Mouse (Mus musculus): ENCODE measurements around the gene Hist1h4d. TPM values are rescaled to one million over a fixed set of nuclear protein-coding genes. Genes with fewer than 3 reads are reported as not detected.
A peak's percentile ranks its signal among the peaks of the same experiment; 100 is the strongest.
"Not testable (repeated sequence)": the region's sequence is repeated elsewhere in the genome, so short reads cannot be mapped to it uniquely, and the experiment has no call there.

The Hist1h4d gene
- total and polyA plus RNA-seq, 2 experiments from 2014 or later: 39.6 to 2,187 TPM

DNA sequence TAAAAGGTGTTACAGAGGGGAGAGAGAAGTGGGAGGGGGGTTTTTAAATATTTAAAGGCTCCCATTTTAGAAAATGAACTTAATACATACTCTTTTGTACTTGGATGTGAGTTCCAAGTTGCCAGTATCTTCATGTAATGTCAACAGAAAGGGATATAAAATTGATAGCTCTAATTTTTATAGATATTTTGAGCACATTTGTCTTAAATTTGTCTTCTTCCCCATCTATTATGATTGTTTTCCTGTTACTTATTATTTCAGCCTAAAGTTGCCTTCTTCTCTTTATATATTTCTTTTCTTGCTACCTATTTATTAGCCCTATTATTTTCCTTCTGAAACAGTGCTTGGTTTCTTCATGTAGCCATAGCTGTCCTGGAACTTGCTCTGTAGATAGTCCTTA lies 28.4 kb upstream of the Hist1h4d start, which contains the start of gene Hist1h1d:
Gene Hist1h1d (plus strand): TSS at position 301 of the 400 bp plus-strand sequence.
- no peak for TF ChIP-seq CTCF (IDR thresholded peaks at IDR 0.05; ENCODE audit: low read depth)
- ATAC-seq: no peak
- H3K27ac ChIP-seq: peak within 1 kb of the TSS; percentile 76; the same call in 1 of the 2 replicates
- no peaks in the 10 kb centered on the region for H3K36me3 ChIP-seq (ENCODE audit: insufficient read depth, low read length)
- H3K4me2 ChIP-seq (ENCODE audit: low read depth, low read length): no peak within 1 kb of the TSS
- no peaks in the 10 kb centered on the region for H3K9me3 ChIP-seq (ENCODE audit: low read length)
- H3K4me3 ChIP-seq (ENCODE audit: low read length): no peak within 1 kb of the TSS
- H3K4me1 ChIP-seq (ENCODE audit: insufficient read depth, low read length): peaks cover 7% of the 10 kb centered on the region
- H3K27me3 ChIP-seq (ENCODE audit: insufficient read depth, low read length): no peaks in the 10 kb centered on the region
- no peak within 1 kb of the TSS for H3K9ac ChIP-seq (replicated peaks; ENCODE audit: low read length)
- DNase-seq (ENCODE audit: low spot score): no peak

DNA sequence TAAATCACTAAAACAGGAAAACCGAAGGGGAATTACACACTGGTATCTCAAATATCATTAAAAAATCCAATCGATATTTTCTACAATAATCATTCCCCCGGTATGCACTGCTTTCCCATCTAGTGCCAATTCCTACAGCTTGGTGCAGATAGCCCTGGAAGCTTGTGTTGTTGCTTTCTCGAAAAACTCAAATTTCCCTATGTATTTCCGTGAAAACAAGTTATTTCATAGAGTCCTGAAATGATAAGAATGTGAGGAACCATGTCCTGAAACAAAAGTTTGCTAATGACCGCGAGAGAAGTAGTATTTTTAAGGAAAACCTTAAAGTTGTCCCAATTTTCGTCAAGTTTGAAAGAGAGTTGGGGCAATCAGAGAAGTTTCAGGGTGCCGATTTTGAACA lies 27.0 kb upstream of the Hist1h4d start:
- H3K4me2 ChIP-seq (ENCODE audit: low read depth, low read length): peak overlapping the region; percentile 81
- WGBS: 19% methylated on average over 9 of the region's 9 CpGs
- TF ChIP-seq CTCF (IDR thresholded peaks at IDR 0.05; ENCODE audit: low read depth): no peak
- no peaks in the 10 kb centered on the region for H3K27me3 ChIP-seq (ENCODE audit: insufficient read depth, low read length)
- H3K36me3 ChIP-seq (ENCODE audit: insufficient read depth, low read length): no peaks in the 10 kb centered on the region
- peak overlapping the region; percentile 47 for H3K4me3 ChIP-seq (ENCODE audit: low read length)
- H3K9me3 ChIP-seq (ENCODE audit: low read length): no peaks in the 10 kb centered on the region
- no peak for ATAC-seq
- DNase-seq (ENCODE audit: low spot score): no peak
- H3K4me1 ChIP-seq (ENCODE audit: insufficient read depth, low read length): peaks cover 7% of the 10 kb centered on the region
- peak overlapping the region; percentile 35 for H3K9ac ChIP-seq (replicated peaks; ENCODE audit: low read length)
- peak overlapping the region; percentile 76 for H3K27ac ChIP-seq

DNA sequence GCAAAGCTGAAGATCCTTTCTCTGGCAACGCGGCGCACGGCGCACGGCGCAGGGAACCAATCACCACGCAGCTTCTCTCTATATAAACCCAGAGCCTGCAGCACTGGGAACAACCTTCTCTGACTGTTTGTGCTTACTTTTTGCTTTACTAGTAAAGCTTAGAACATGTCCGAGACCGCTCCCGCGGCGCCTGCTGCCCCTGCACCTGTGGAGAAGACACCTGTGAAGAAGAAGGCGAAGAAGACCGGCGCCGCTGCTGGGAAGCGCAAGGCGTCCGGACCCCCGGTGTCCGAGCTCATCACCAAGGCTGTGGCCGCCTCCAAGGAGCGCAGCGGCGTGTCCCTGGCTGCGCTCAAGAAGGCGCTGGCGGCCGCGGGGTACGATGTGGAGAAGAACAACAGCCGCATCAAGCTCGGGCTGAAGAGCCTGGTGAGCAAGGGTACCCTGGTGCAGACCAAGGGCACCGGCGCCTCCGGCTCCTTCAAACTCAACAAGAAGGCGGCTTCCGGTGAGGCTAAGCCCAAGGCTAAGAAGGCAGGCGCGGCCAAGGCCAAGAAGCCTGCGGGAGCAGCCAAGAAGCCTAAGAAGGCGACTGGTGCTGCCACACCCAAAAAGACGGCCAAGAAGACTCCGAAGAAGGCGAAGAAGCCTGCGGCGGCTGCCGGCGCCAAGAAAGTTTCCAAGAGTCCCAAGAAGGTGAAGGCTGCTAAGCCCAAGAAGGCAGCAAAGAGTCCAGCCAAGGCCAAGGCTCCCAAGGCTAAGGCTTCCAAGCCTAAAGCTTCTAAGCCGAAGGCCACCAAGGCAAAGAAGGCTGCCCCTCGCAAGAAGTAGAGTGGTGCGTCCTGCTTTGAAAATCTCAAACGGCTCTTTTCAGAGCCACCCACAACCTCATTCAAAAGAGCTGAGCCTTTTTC lies 26.2 kb upstream of the Hist1h4d start:
- peak overlapping the region; percentile 81 for H3K4me2 ChIP-seq (ENCODE audit: low read depth, low read length)
- DNase-seq (ENCODE audit: low spot score) (peak; percentile 83), ATAC-seq (peak; percentile 82)
- peak overlapping the region; percentile 47 for H3K4me3 ChIP-seq (ENCODE audit: low read length)
- WGBS: 0% methylated on average over 54 of the region's 54 CpGs
- no peaks in the 10 kb centered on the region for H3K27me3 ChIP-seq (ENCODE audit: insufficient read depth, low read length)
- H3K9ac ChIP-seq (replicated peaks; ENCODE audit: low read length): peak overlapping the region; percentile 35
- H3K27ac ChIP-seq: peak overlapping the region; percentile 76
- H3K9me3 ChIP-seq (ENCODE audit: low read length): no peaks in the 10 kb centered on the region
- no peak for TF ChIP-seq CTCF (IDR thresholded peaks at IDR 0.05; ENCODE audit: low read depth)
- no peaks in the 10 kb centered on the region for H3K36me3 ChIP-seq (ENCODE audit: insufficient read depth, low read length)
- H3K4me1 ChIP-seq (ENCODE audit: insufficient read depth, low read length): peaks cover 7% of the 10 kb centered on the region

DNA sequence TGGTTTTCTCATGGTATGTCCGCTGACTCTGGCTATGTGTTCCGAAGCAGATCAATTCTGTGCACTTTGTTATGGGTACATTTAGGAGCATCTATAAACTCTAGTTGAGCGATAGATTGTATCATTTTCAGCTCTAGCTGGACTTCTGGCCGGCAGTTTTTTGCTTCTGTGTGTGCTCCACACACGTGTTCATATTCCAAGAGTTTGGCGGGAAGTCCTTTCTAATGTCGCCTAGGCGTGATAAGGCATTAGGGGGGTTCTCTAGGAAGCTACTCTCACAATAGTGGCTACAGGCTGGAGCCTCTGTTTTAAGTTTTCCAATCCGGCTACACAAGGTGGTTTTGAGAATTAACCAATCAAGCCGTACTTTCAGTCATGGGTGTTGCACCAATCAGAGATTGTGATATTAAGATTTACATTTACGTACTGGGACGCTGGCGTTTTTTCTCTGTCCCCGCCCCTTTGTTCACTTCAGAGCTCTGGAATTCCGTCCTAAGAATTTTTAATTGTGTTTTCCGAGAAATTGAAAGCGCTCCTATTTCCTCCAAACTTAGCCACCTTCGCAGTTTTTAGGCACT lies 25.5 kb upstream of the Hist1h4d start:
- no peaks in the 10 kb centered on the region for H3K36me3 ChIP-seq (ENCODE audit: insufficient read depth, low read length)
- H3K9ac ChIP-seq (replicated peaks; ENCODE audit: low read length): peak overlapping the region; percentile 35
- H3K4me3 ChIP-seq (ENCODE audit: low read length): peak overlapping the region; percentile 47
- peaks cover 7% of the 10 kb centered on the region for H3K4me1 ChIP-seq (ENCODE audit: insufficient read depth, low read length)
- H3K4me2 ChIP-seq (ENCODE audit: low read depth, low read length): peak overlapping the region; percentile 81
- TF ChIP-seq CTCF (IDR thresholded peaks at IDR 0.05; ENCODE audit: low read depth): no peak
- H3K27me3 ChIP-seq (ENCODE audit: insufficient read depth, low read length): no peaks in the 10 kb centered on the region
- H3K27ac ChIP-seq: peak overlapping the region; percentile 76
- under 1% methylated on average over 18 of the region's 18 CpGs for WGBS
- no peaks in the 10 kb centered on the region for H3K9me3 ChIP-seq (ENCODE audit: low read length)
- DNase-seq (ENCODE audit: low spot score): peak; percentile 94
- ATAC-seq: peak; percentile 77

DNA sequence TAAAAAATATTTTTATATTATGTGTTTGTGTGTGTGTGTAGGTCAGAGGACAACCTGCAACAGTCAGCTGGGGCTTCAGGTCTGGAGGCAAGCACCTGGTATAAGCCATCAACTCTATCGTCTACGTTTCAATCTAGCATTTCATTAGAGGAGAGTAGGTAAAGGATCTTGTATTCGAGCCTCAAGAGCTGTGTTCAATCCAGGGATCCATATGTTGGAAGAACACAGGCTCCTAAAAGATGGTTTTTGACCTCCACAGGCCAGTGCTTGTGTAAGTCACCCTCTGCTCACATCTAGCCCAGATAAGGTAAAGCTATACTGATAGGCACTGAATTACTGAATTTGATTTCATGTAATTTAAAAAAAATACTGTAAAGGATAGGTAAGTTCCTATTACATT lies 24.5 kb upstream of the Hist1h4d start:
- Histone ChIP-seq H3K27me3 (ENCODE audit: insufficient read depth, low read length) (no peaks in the 10 kb centered on the region), H3K4me2 (ENCODE audit: low read depth, low read length) (peak overlapping the region; percentile 81)
- ATAC-seq: no peak

DNA sequence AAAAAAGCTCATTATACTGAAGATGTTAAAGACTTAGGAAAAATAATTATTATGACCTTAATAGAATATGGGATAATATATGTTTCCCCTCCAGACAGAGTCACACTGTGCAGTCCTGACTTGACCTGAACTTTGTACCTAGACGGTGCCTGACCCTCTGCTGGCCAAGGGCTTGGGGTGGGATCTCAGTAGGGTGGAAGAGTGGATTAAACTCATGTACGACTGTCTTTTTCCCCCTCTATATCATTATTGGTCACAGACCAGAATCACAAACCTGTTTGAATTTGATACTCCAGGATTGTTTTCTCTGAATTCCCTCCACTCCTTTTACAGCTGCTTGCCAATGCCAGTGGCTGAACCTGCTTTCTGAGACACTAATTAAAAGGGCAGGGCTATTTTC lies 20.7 kb upstream of the Hist1h4d start:
- not testable (repeated sequence) for H3K9me3 ChIP-seq (ENCODE audit: low read length); ATAC-seq; H3K27me3 ChIP-seq (ENCODE audit: insufficient read depth, low read length); DNase-seq (ENCODE audit: low spot score); H3K4me2 ChIP-seq (ENCODE audit: low read depth, low read length); H3K4me3 ChIP-seq (ENCODE audit: low read length); H3K4me1 ChIP-seq (ENCODE audit: insufficient read depth, low read length); H3K9ac ChIP-seq (replicated peaks; ENCODE audit: low read length); H3K27ac ChIP-seq; H3K36me3 ChIP-seq (ENCODE audit: insufficient read depth, low read length)
- 10% methylated on average over 2 of the region's 2 CpGs for WGBS

More for the DNA sequence above, 24.5 kb upstream of the Hist1h4d start:
- H3K9me3 ChIP-seq (ENCODE audit: low read length): no peaks in the 10 kb centered on the region
- no peaks in the 10 kb centered on the region for H3K36me3 ChIP-seq (ENCODE audit: insufficient read depth, low read length)
- no peak for DNase-seq (ENCODE audit: low spot score)
- H3K4me3 ChIP-seq (ENCODE audit: low read length): no peak overlapping the region
- H3K27ac ChIP-seq: no peak overlapping the region
- WGBS: 72% methylated on average over 3 of the region's 3 CpGs
- TF ChIP-seq CTCF (IDR thresholded peaks at IDR 0.05; ENCODE audit: low read depth): no peak
- peaks cover 7% of the 10 kb centered on the region for H3K4me1 ChIP-seq (ENCODE audit: insufficient read depth, low read length)
- no peak overlapping the region for H3K9ac ChIP-seq (replicated peaks; ENCODE audit: low read length)

DNA sequence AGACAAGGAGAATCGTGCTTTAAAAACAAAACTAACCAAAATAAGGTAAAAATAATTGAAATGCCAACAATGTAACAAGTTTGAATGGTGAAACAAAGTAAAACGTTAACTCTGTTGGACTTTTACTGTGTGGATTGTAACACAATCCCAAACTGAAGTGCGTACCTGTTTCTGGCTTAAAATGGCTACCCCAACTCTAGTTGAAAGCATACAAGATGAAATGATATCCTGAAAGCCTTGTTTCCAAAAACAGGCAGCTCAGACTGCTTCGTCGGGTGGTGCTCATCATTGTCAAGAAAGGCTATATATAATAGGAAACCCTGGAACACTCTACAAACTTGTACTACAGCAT lies 19.9 kb upstream of the Hist1h4d start:
- peak overlapping the region; percentile 95; the same call in 1 of the 2 replicates for H3K27ac ChIP-seq
- not testable (repeated sequence) for H3K4me1 ChIP-seq (ENCODE audit: insufficient read depth, low read length); DNase-seq (ENCODE audit: low spot score); H3K9me3 ChIP-seq (ENCODE audit: low read length); ATAC-seq; H3K27me3 ChIP-seq (ENCODE audit: insufficient read depth, low read length); H3K36me3 ChIP-seq (ENCODE audit: insufficient read depth, low read length); H3K9ac ChIP-seq (replicated peaks; ENCODE audit: low read length)
- WGBS: 0% methylated on average over 2 of the region's 5 CpGs
- peak overlapping the region; percentile 86; the same call in 1 of the 2 replicates for H3K4me2 ChIP-seq (ENCODE audit: low read depth, low read length)
- H3K4me3 ChIP-seq (ENCODE audit: low read length): peak overlapping the region; percentile 44

DNA sequence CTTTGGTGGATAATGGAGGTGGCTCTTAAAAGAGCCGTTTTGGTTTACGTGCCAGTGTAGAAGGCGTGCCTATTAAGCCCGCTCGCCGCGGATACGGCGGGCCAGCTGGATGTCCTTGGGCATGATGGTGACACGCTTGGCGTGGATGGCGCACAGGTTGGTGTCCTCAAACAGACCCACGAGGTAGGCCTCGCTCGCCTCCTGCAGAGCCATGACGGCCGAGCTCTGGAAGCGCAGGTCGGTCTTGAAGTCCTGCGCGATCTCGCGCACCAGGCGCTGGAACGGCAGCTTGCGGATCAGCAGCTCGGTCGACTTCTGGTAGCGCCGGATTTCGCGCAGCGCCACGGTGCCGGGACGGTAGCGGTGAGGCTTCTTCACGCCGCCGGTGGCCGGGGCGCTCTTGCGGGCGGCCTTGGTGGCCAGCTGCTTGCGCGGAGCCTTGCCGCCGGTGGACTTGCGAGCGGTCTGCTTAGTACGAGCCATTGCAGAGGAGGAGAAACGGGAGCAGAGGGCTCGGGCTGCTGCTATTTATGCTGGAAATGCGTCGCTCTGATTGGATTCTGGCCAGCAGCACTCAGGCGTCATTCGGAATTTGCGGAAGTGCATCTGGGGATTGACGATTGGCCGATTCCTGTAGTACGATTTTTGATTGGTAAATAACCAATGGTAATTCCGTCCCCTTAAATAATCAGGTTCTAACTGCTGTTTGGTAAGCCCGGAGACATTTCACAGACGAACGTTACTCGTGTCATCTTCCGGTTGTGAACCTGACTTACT lies 19.3 kb upstream of the Hist1h4d start, which contains the start of gene Hist1h3e:
Gene Hist1h3e (minus strand): TSS at position 487 of the 777 bp plus-strand sequence.
- Histone ChIP-seq H3K4me3 (ENCODE audit: low read length) (peak within 1 kb of the TSS; percentile 44), H3K9ac (replicated peaks; ENCODE audit: low read length) (peak within 1 kb of the TSS; percentile 58), H3K4me2 (ENCODE audit: low read depth, low read length) (peak within 1 kb of the TSS; percentile 86), H3K27ac (peak within 1 kb of the TSS; percentile 95)
- not testable (repeated sequence) for H3K9me3 ChIP-seq (ENCODE audit: low read length); H3K4me1 ChIP-seq (ENCODE audit: insufficient read depth, low read length); H3K36me3 ChIP-seq (ENCODE audit: insufficient read depth, low read length); H3K27me3 ChIP-seq (ENCODE audit: insufficient read depth, low read length)
- WGBS: under 1% methylated on average over 33 of the region's 67 CpGs
- ATAC-seq (peak; percentile 96), DNase-seq (ENCODE audit: low spot score) (peak; percentile 99)

All from hindbrain, postnatal 0 days (tissue).